ENCODE assay signal across 28 mouse cellular contexts in genomic region chr1:179487238-179487637, GRCm38 (mm10). TPM values are rescaled to one million over a fixed set of nuclear protein-coding genes. Genes with fewer than 3 reads are reported as not detected.
DNase-seq lines count a peak whose midpoint lies in the region; ATAC-seq lines count a peak whose summit lies in the region.
"Had no signal": no experiment of that assay in that cellular context is flagged by ENCODE, and none has a peak within 500 bp of the region (broad histone marks: within the 10 kb centered on the region; RNA-seq: fewer than 3 reads in every experiment).

No protein-coding gene starts in this region.

- H3K4me3 ChIP-seq in heart, embryonic 12.5 days, result no peak overlapping the region
- H3K4me3 ChIP-seq in heart, embryonic 15.5 days, result no peak overlapping the region
- H3K4me3 ChIP-seq: embryonic facial prominence, embryonic 12.5 days; embryonic facial prominence, embryonic 15.5 days; heart, adult 2 months had no signal

- H3K4me1 ChIP-seq in heart, embryonic 12.5 days (replicated peaks), result peaks cover 25% of the 10 kb centered on the region
- H3K4me1 ChIP-seq in heart, embryonic 15.5 days (replicated peaks), result peaks cover 21% of the 10 kb centered on the region

- no peaks in the 10 kb centered on the region for H3K9me3 ChIP-seq in heart, embryonic 12.5 days (replicated peaks)
- no peaks in the 10 kb centered on the region for H3K9me3 ChIP-seq in heart, embryonic 15.5 days (replicated peaks)
- H3K9me3 ChIP-seq: embryonic facial prominence, embryonic 12.5 days; embryonic facial prominence, embryonic 15.5 days had no signal

- H3K36me3 ChIP-seq in heart, embryonic 12.5 days, result no peaks in the 10 kb centered on the region
- no peaks in the 10 kb centered on the region for H3K36me3 ChIP-seq in heart, embryonic 15.5 days
- H3K36me3 ChIP-seq: embryonic facial prominence, embryonic 12.5 days; embryonic facial prominence, embryonic 15.5 days had no signal

- WGBS in heart, embryonic 12.5 days, result 67% methylated on average over 2 of the region's 2 CpGs
- WGBS in heart, embryonic 15.5 days, result 86% methylated on average over 2 of the region's 2 CpGs

- no peak for DNase-seq in heart, adult 11 months
- no peak for DNase-seq in heart, adult 18-20 months
- DNase-seq in ES-CJ7 (ENCODE audit: low read depth, low spot score) (peak; percentile 79), R1 (ENCODE audit: low read depth, low spot score) (peak; percentile 75)
- DNase-seq in testis, postnatal 10 days (ENCODE audit: low spot score), result no peak
- no peak for DNase-seq in cerebellum, postnatal 36 days
- DNase-seq: adrenal gland, postnatal 10 days; adrenal gland, postnatal 36 days; cerebellum, adult 18-20 months; cerebellum, adult 9-10 months; cerebellum, postnatal 14 days; forebrain, postnatal 0 days; gastrocnemius, adult 2 months; gastrocnemius, postnatal 14 days; heart, adult 2 months; heart, postnatal 4 days; kidney, adult 18-20 months; kidney, adult 9 months had no signal

- H3K4me2 ChIP-seq in heart, embryonic 12.5 days, result no peak overlapping the region
- no peak overlapping the region for H3K4me2 ChIP-seq in heart, embryonic 15.5 days
- H3K4me2 ChIP-seq: embryonic facial prominence, embryonic 12.5 days; embryonic facial prominence, embryonic 15.5 days; hindbrain, embryonic 14.5 days had no signal

- no peak overlapping the region for H3K9ac ChIP-seq in heart, embryonic 12.5 days
- no peak overlapping the region for H3K9ac ChIP-seq in heart, embryonic 15.5 days
- H3K9ac ChIP-seq: embryonic facial prominence, embryonic 12.5 days; embryonic facial prominence, embryonic 15.5 days; forebrain, postnatal 0 days; hindbrain, embryonic 14.5 days had no signal

- H3K27me3 ChIP-seq in heart, embryonic 12.5 days (replicated peaks), result no peaks in the 10 kb centered on the region
- no peaks in the 10 kb centered on the region for H3K27me3 ChIP-seq in heart, embryonic 15.5 days
- H3K27me3 ChIP-seq: embryonic facial prominence, embryonic 12.5 days; embryonic facial prominence, embryonic 15.5 days had no signal

- no peak for ATAC-seq in heart, embryonic 12.5 days (ENCODE audit: insufficient number of reproducible peaks, low FRiP score)
- ATAC-seq in heart, embryonic 15.5 days (replicated peaks; ENCODE audit: insufficient number of reproducible peaks, insufficient read depth, low FRiP score, low read depth), result no peak
- ATAC-seq: CD4-positive, CD25-positive, alpha-beta regulatory T cell, adult 4 months; forebrain, embryonic 14.5 days; forebrain, postnatal 0 days; hindbrain, postnatal 0 days; inflammation-experienced regulatory T-cells, adult 6 months; intestine, embryonic 16.5 days had no signal

- peak overlapping the region; percentile 66; the same call in 1 of the 2 replicates for H3K27ac ChIP-seq in heart, embryonic 12.5 days (ENCODE audit: poor library complexity, severe bottlenecking)
- H3K27ac ChIP-seq in heart, embryonic 15.5 days, result peak overlapping the region; percentile 48; the same call in 1 of the 2 replicates
- H3K27ac ChIP-seq: embryonic facial prominence, embryonic 15.5 days; heart, adult 2 months; hindbrain, embryonic 14.5 days; hindbrain, postnatal 0 days had no signal

RNA-seq across cellular contexts. Expression of gene Smyd3, which starts 30.6 kb away (rescaled TPM):
- polyA plus RNA-seq in heart, embryonic 12.5 days (2016; fragmentation: Nextera tagmentation; extraction: Ambion mirVana), result 11.5 and 12.2 TPM in 2 replicates
- polyA plus RNA-seq in heart, embryonic 15.5 days (2015; fragmentation: Nextera tagmentation; extraction: Ambion mirVana), result 9.1 and 11.1 TPM in 2 replicates
- total RNA-seq in heart, adult 18-20 months (2021), result 1 to 10 TPM; 7.5 to 8.3 TPM

RNA-seq across cellular contexts. Expression of gene Tfb2m, which starts 58.8 kb away (rescaled TPM):
- 25.6 and 26.1 TPM in 2 replicates for polyA plus RNA-seq in heart, embryonic 12.5 days (2016; fragmentation: Nextera tagmentation; extraction: Ambion mirVana)
- polyA plus RNA-seq in heart, embryonic 15.5 days (2015; fragmentation: Nextera tagmentation; extraction: Ambion mirVana), result 19.8 and 27.9 TPM in 2 replicates
- total RNA-seq in heart, adult 18-20 months (2021), result 10 to 100 TPM; 69.8 to 76.6 TPM

RNA-seq across cellular contexts. Expression of gene Cnst, which starts 58.9 kb away (rescaled TPM):
- 20.5 and 22.2 TPM in 2 replicates for polyA plus RNA-seq in heart, embryonic 12.5 days (2016; fragmentation: Nextera tagmentation; extraction: Ambion mirVana)
- polyA plus RNA-seq in heart, embryonic 15.5 days (2015; fragmentation: Nextera tagmentation; extraction: Ambion mirVana), result 16.6 and 18.3 TPM in 2 replicates
- total RNA-seq in heart, adult 18-20 months (2021), result 10 to 100 TPM; 43.9 to 47.2 TPM

Comparison
In these comparisons a context has a peak if more than half of its experiments do, and no peak if none do; other contexts are left out.
1. DNase-seq: peak in ES-CJ7 (single experiment) and R1 (single experiment); none in heart, adult 11 months (single experiment), heart, adult 18-20 months (0 of 2), testis, postnatal 10 days (single experiment) and cerebellum, postnatal 36 days (0 of 2).